Mouse (Mus musculus): ENCODE measurements around the gene Polr2f. TPM values are rescaled to one million over a fixed set of nuclear protein-coding genes. Genes with fewer than 3 reads are reported as not detected.

Gene Polr2f
- polyA plus RNA-seq, 1 experiment = 436 TPM

GRCm38 (mm10) chr15:79122119-79122518 is 18.7 kb upstream of the Polr2f start:
- no peaks in the 10 kb centered on the region for H3K79me2 ChIP-seq (ENCODE audit: control insufficient read depth, insufficient read depth)

GRCm38 (mm10) chr15:79122546-79122945 is 18.3 kb upstream of the Polr2f start:
- Histone ChIP-seq H3K79me3 (ENCODE audit: low read depth) (no peaks in the 10 kb centered on the region), H3K27me3 (ENCODE audit: control insufficient read depth, insufficient read depth, insufficient read length) (no peaks in the 10 kb centered on the region), H3K4me3 (ENCODE audit: insufficient read depth, poor library complexity, severe bottlenecking) (no peak overlapping the region), H3K79me2 (ENCODE audit: control insufficient read depth, insufficient read depth) (no peaks in the 10 kb centered on the region), H3ac (ENCODE audit: control insufficient read depth, insufficient read length, low read depth) (no peak overlapping the region), H3K36me3 (ENCODE audit: control insufficient read depth, insufficient read depth) (peaks cover 80% of the 10 kb centered on the region)
- TF ChIP-seq FOSL1 (IDR thresholded peaks at IDR 0.05; ENCODE audit: insufficient read depth, low read length, poor library complexity, severe bottlenecking) (no peak), CTCF (IDR thresholded peaks at IDR 0.05; ENCODE audit: control insufficient read depth, insufficient read depth, insufficient read length) (no peak), USF1 (IDR thresholded peaks at IDR 0.05; ENCODE audit: low read depth) (no peak)

More at GRCm38 (mm10) chr15:79122119-79122518, 18.7 kb upstream of the Polr2f start:
- Histone ChIP-seq H3K79me3 (ENCODE audit: low read depth) (no peaks in the 10 kb centered on the region), H3K27me3 (ENCODE audit: control insufficient read depth, insufficient read depth, insufficient read length) (no peaks in the 10 kb centered on the region), H3K4me3 (ENCODE audit: insufficient read depth, poor library complexity, severe bottlenecking) (no peak overlapping the region), H3ac (ENCODE audit: control insufficient read depth, insufficient read length, low read depth) (no peak overlapping the region), H3K36me3 (ENCODE audit: control insufficient read depth, insufficient read depth) (peaks cover 80% of the 10 kb centered on the region)
- TF ChIP-seq MYOD1 (IDR thresholded peaks at IDR 0.05; ENCODE audit: control insufficient read depth, insufficient read length, low read depth) (no peak), CTCF (IDR thresholded peaks at IDR 0.05; ENCODE audit: control insufficient read depth, insufficient read depth, insufficient read length) (no peak), MYOG (IDR thresholded peaks at IDR 0.05; ENCODE audit: control insufficient read depth, extremely low read depth, insufficient read length) (no peak), MAX (IDR thresholded peaks at IDR 0.05) (no peak), FOSL1 (IDR thresholded peaks at IDR 0.05; ENCODE audit: insufficient read depth, low read length, poor library complexity, severe bottlenecking) (no peak), CEBPB (IDR thresholded peaks at IDR 0.05; ENCODE audit: low read depth) (no peak), USF1 (IDR thresholded peaks at IDR 0.05; ENCODE audit: low read depth) (no peak)

GRCm38 (mm10) chr15:79123751-79124150 is 17.1 kb upstream of the Polr2f start:
- Histone ChIP-seq H3ac (ENCODE audit: control insufficient read depth, insufficient read length, low read depth) (no peak overlapping the region), H3K4me3 (ENCODE audit: insufficient read depth, poor library complexity, severe bottlenecking) (no peak overlapping the region), H3K27me3 (ENCODE audit: control insufficient read depth, insufficient read depth, insufficient read length) (no peaks in the 10 kb centered on the region), H3K79me3 (ENCODE audit: low read depth) (no peaks in the 10 kb centered on the region), H3K79me2 (ENCODE audit: control insufficient read depth, insufficient read depth) (no peaks in the 10 kb centered on the region), H3K36me3 (ENCODE audit: control insufficient read depth, insufficient read depth) (peaks cover 80% of the 10 kb centered on the region)
- TF ChIP-seq CTCF (IDR thresholded peaks at IDR 0.05; ENCODE audit: control insufficient read depth, insufficient read depth, insufficient read length) (no peak), MYOD1 (IDR thresholded peaks at IDR 0.05; ENCODE audit: control insufficient read depth, insufficient read length, low read depth) (no peak), CEBPB (IDR thresholded peaks at IDR 0.05; ENCODE audit: low read depth) (no peak), USF1 (IDR thresholded peaks at IDR 0.05; ENCODE audit: low read depth) (no peak), MAX (IDR thresholded peaks at IDR 0.05) (no peak), FOSL1 (IDR thresholded peaks at IDR 0.05; ENCODE audit: insufficient read depth, low read length, poor library complexity, severe bottlenecking) (no peak), MYOG (IDR thresholded peaks at IDR 0.05; ENCODE audit: control insufficient read depth, extremely low read depth, insufficient read length) (no peak)

GRCm38 (mm10) chr15:79124331-79124875 is 16.4 kb upstream of the Polr2f start:
- TF ChIP-seq MYOD1 (IDR thresholded peaks at IDR 0.05; ENCODE audit: control insufficient read depth, insufficient read length, low read depth) = no peak
- TF ChIP-seq MAX (IDR thresholded peaks at IDR 0.05) = no peak
- no peak for TF ChIP-seq CEBPB (IDR thresholded peaks at IDR 0.05; ENCODE audit: low read depth)
- TF ChIP-seq MYOG (IDR thresholded peaks at IDR 0.05; ENCODE audit: control insufficient read depth, extremely low read depth, insufficient read length) = no peak
- TF ChIP-seq FOSL1 (IDR thresholded peaks at IDR 0.05; ENCODE audit: insufficient read depth, low read length, poor library complexity, severe bottlenecking) = no peak
- TF ChIP-seq CTCF (IDR thresholded peaks at IDR 0.05; ENCODE audit: control insufficient read depth, insufficient read depth, insufficient read length) = no peak
- no peak for TF ChIP-seq USF1 (IDR thresholded peaks at IDR 0.05; ENCODE audit: low read depth)
- Histone ChIP-seq H3K36me3 (ENCODE audit: control insufficient read depth, insufficient read depth) (peaks cover 80% of the 10 kb centered on the region), H3K79me3 (ENCODE audit: low read depth) (no peaks in the 10 kb centered on the region)

GRCm38 (mm10) chr15:79126217-79126932 is 14.4 kb upstream of the Polr2f start:
- Histone ChIP-seq H3ac (ENCODE audit: control insufficient read depth, insufficient read length, low read depth) (no peak overlapping the region), H3K79me2 (ENCODE audit: control insufficient read depth, insufficient read depth) (no peaks in the 10 kb centered on the region), H3K79me3 (ENCODE audit: low read depth) (no peaks in the 10 kb centered on the region), H3K27me3 (ENCODE audit: control insufficient read depth, insufficient read depth, insufficient read length) (no peaks in the 10 kb centered on the region), H3K4me3 (ENCODE audit: insufficient read depth, poor library complexity, severe bottlenecking) (no peak overlapping the region), H3K36me3 (ENCODE audit: control insufficient read depth, insufficient read depth) (peaks cover 86% of the 10 kb centered on the region)
- TF ChIP-seq MYOG (IDR thresholded peaks at IDR 0.05; ENCODE audit: control insufficient read depth, extremely low read depth, insufficient read length) (no peak), MYOD1 (IDR thresholded peaks at IDR 0.05; ENCODE audit: control insufficient read depth, insufficient read length, low read depth) (peak; percentile 43), CTCF (IDR thresholded peaks at IDR 0.05; ENCODE audit: control insufficient read depth, insufficient read depth, insufficient read length) (peak; percentile 74), FOSL1 (IDR thresholded peaks at IDR 0.05; ENCODE audit: insufficient read depth, low read length, poor library complexity, severe bottlenecking) (no peak), CEBPB (IDR thresholded peaks at IDR 0.05; ENCODE audit: low read depth) (no peak), MAX (IDR thresholded peaks at IDR 0.05) (no peak), USF1 (IDR thresholded peaks at IDR 0.05; ENCODE audit: low read depth) (no peak)

More at GRCm38 (mm10) chr15:79124331-79124875, 16.4 kb upstream of the Polr2f start:
- Histone ChIP-seq H3K27me3 (ENCODE audit: control insufficient read depth, insufficient read depth, insufficient read length) (no peaks in the 10 kb centered on the region), H3K4me3 (ENCODE audit: insufficient read depth, poor library complexity, severe bottlenecking) (no peak overlapping the region), H3ac (ENCODE audit: control insufficient read depth, insufficient read length, low read depth) (no peak overlapping the region), H3K79me2 (ENCODE audit: control insufficient read depth, insufficient read depth) (no peaks in the 10 kb centered on the region)
